Mouse (Mus musculus) CH12.LX (cell line): ENCODE results near the gene Trcg1. TPM values are rescaled to one million over a fixed set of nuclear protein-coding genes. Genes with fewer than 3 reads are reported as not detected.
A peak's percentile ranks its signal among the peaks of the same experiment; 100 is the strongest.

Experiments used
- DNase-seq: peaks from one replicate; pipeline ENCODE4 v3.0.0-alpha.2; 2013; ENCODE audit errors: extremely low read depth
- H3K27ac ChIP-seq: 2 replicates; pipeline ENCODE4 v1.5.1; 2012; ENCODE audit warnings: low read depth, mild to moderate bottlenecking, control low read depth, moderate library complexity; ENCODE audit not compliant: insufficient read depth
- H3K27me3 ChIP-seq: replicated peaks from 2 replicates; pipeline ENCODE3; 2012; ENCODE audit warnings: inconsistent platforms
- H3K36me3 ChIP-seq, 2 experiments: replicated peaks in 1 of 2; 2 replicates each; pipeline versions ENCODE3 to v1.6.1; 2012; ENCODE audit warnings: inconsistent platforms in 1 of 2, low read length in 1 of 2, mild to moderate bottlenecking in 1 of 2, mixed read lengths in 1 of 2, moderate library complexity in 1 of 2; ENCODE audit not compliant: control insufficient read depth in 1 of 2, insufficient read depth in 1 of 2
- H3K4me1 ChIP-seq, 2 experiments: 2 replicates each; pipeline ENCODE4 v1.6.1; 2012; ENCODE audit warnings: inconsistent platforms in 1 of 2, moderate library complexity in 1 of 2; ENCODE audit not compliant: insufficient read depth in 2 of 2, control insufficient read depth in 1 of 2
- H3K4me2 ChIP-seq: 2 replicates; pipeline ENCODE4 v1.6.1; 2012; ENCODE audit warnings: low read depth, mild to moderate bottlenecking, control low read depth; ENCODE audit not compliant: poor library complexity, insufficient read depth, severe bottlenecking
- H3K4me3 ChIP-seq, 3 experiments: fragments of 150-350 bp in 1 of 3; sonication (generic) in 1 of 3; replicated peaks in 1 of 3; 2 replicates each; pipeline versions ENCODE3 to v1.5.1; 2011 to 2012; ENCODE audit warnings: low read depth in 2 of 3, low read length in 2 of 3, mild to moderate bottlenecking in 2 of 3, moderate library complexity in 2 of 3, control low read depth in 1 of 3, improper control_type of control experiment in 1 of 3, inconsistent platforms in 1 of 3, mixed read lengths in 1 of 3; ENCODE audit not compliant: poor library complexity in 1 of 3
- H3K79me2 ChIP-seq: replicated peaks from 2 replicates; pipeline ENCODE4 v1.6.1; 2012; ENCODE audit warnings: mild to moderate bottlenecking, moderate library complexity; ENCODE audit not compliant: control insufficient read depth, poor library complexity, insufficient read depth, severe bottlenecking; ENCODE audit errors: extremely low read depth
- H3K9ac ChIP-seq: 2 replicates; pipeline ENCODE4 v1.6.1; 2012; ENCODE audit warnings: low read depth, mild to moderate bottlenecking, control low read depth, moderate library complexity; ENCODE audit not compliant: insufficient read depth
- H3K9me3 ChIP-seq: replicated peaks from 2 replicates; pipeline ENCODE3; 2012; ENCODE audit warnings: low read length, inconsistent platforms, mixed read lengths
- BHLHE40 ChIP-seq: IDR thresholded peaks from 2 replicates; pipeline ENCODE4 v1.6.1; 2011; ENCODE audit warnings: mild to moderate bottlenecking, low read depth, low read length, improper control_type of control experiment
- CHD1 ChIP-seq: IDR thresholded peaks from 2 replicates; pipeline ENCODE4 v1.6.1; 2012; ENCODE audit warnings: low read depth, low read length, improper control_type of control experiment, inconsistent platforms
- CHD2 ChIP-seq: IDR thresholded peaks from 2 replicates; pipeline ENCODE4 v1.6.1; 2011; ENCODE audit warnings: low read length, improper control_type of control experiment
- CTCF ChIP-seq, 2 experiments: IDR thresholded peaks in 1 of 2; conservative IDR thresholded peaks in 1 of 2; 2 replicates each; pipeline ENCODE4 v1.5.1; 2011 to 2012; ENCODE audit warnings: low read depth in 2 of 2, low read length in 2 of 2, improper control_type of control experiment in 1 of 2, inconsistent platforms in 1 of 2, mild to moderate bottlenecking in 1 of 2, moderate library complexity in 1 of 2
- E2F4 ChIP-seq: IDR thresholded peaks from 2 replicates; pipeline ENCODE4 v1.6.1; 2011; ENCODE audit warnings: low read depth, low read length, improper control_type of control experiment; ENCODE audit not compliant: insufficient replicate concordance
- ELF1 ChIP-seq: IDR thresholded peaks from 2 replicates; pipeline ENCODE4 v1.6.1; 2014; ENCODE audit warnings: low read depth, mild to moderate bottlenecking, inconsistent platforms, low read length, improper control_type of control experiment
- HCFC1 ChIP-seq: IDR thresholded peaks from 2 replicates; pipeline ENCODE4 v1.6.1; 2012; ENCODE audit warnings: low read depth, mild to moderate bottlenecking, inconsistent platforms, low read length, improper control_type of control experiment
- MAFK ChIP-seq: IDR thresholded peaks from 2 replicates; pipeline ENCODE4 v1.6.1; 2011; ENCODE audit warnings: low read length, improper control_type of control experiment; ENCODE audit not compliant: insufficient replicate concordance
- MAZ ChIP-seq: IDR thresholded peaks from 2 replicates; pipeline ENCODE4 v1.6.1; 2012; ENCODE audit warnings: low read depth, mild to moderate bottlenecking, inconsistent platforms, low read length, improper control_type of control experiment, moderate library complexity
- MXI1 ChIP-seq: IDR thresholded peaks from 2 replicates; pipeline ENCODE4 v1.6.1; 2011; ENCODE audit warnings: mild to moderate bottlenecking, low read depth, low read length, improper control_type of control experiment
- MYC ChIP-seq: IDR thresholded peaks from 2 replicates; pipeline ENCODE4 v1.6.1; 2011; ENCODE audit warnings: low read depth, mild to moderate bottlenecking, improper control_type of control experiment, low read length
- NELFE ChIP-seq: IDR thresholded peaks from 2 replicates; pipeline ENCODE4 v1.6.1; 2011; ENCODE audit warnings: low read depth, low read length, improper control_type of control experiment
- NRF1 ChIP-seq: IDR thresholded peaks from 2 replicates; pipeline ENCODE4 v1.6.1; 2014; ENCODE audit warnings: low read depth, mild to moderate bottlenecking, inconsistent platforms, low read length, improper control_type of control experiment, moderate library complexity
- PAX5 ChIP-seq: IDR thresholded peaks from 2 replicates; pipeline ENCODE4 v1.6.1; 2012; ENCODE audit warnings: low read length, inconsistent platforms, mixed read lengths
- POLR2A ChIP-seq: IDR thresholded peaks from 2 replicates; pipeline ENCODE4 v1.6.1; 2011; ENCODE audit warnings: low read depth, mild to moderate bottlenecking, improper control_type of control experiment, low read length
- POLR2AphosphoS2 ChIP-seq: IDR thresholded peaks from 2 replicates; pipeline ENCODE4 v1.6.1; 2011; ENCODE audit warnings: low read depth, low read length, improper control_type of control experiment
- TCF12 ChIP-seq: IDR thresholded peaks from 2 replicates; pipeline ENCODE4 v1.6.1; 2014; ENCODE audit warnings: low read depth, mild to moderate bottlenecking, inconsistent platforms, low read length, improper control_type of control experiment
- UBTF ChIP-seq: IDR thresholded peaks from 2 replicates; pipeline ENCODE4 v1.6.1; 2012; ENCODE audit warnings: low read depth, mild to moderate bottlenecking, inconsistent platforms, low read length, improper control_type of control experiment, moderate library complexity
- USF1 ChIP-seq: IDR thresholded peaks from 2 replicates; pipeline ENCODE4 v1.6.1; 2014; ENCODE audit warnings: low read depth, mild to moderate bottlenecking, inconsistent platforms, low read length, improper control_type of control experiment
- USF2 ChIP-seq: conservative IDR thresholded peaks from 2 replicates; pipeline ENCODE4 v1.6.1; 2011; ENCODE audit warnings: low read depth, low read length, improper control_type of control experiment
- ZC3H11A ChIP-seq: IDR thresholded peaks from 2 replicates; pipeline ENCODE4 v1.6.1; 2012; ENCODE audit warnings: low read depth, mild to moderate bottlenecking, inconsistent platforms, low read length, improper control_type of control experiment
- ZKSCAN1 ChIP-seq: IDR thresholded peaks from 2 replicates; pipeline ENCODE4 v1.6.1; 2012; ENCODE audit warnings: low read depth, inconsistent platforms, low read length, improper control_type of control experiment, borderline replicate concordance
- ZMIZ1 ChIP-seq: IDR thresholded peaks from 2 replicates; pipeline ENCODE4 v1.6.1; 2012; ENCODE audit warnings: low read depth, mild to moderate bottlenecking, inconsistent platforms, low read length, improper control_type of control experiment
- ZNF384 ChIP-seq: IDR thresholded peaks from 2 replicates; pipeline ENCODE4 v1.6.1; 2012; ENCODE audit warnings: low read depth, low read length, improper control_type of control experiment, inconsistent platforms
- dilution Hi-C: fragments of 300-500 bp; cut with MboI; formaldehyde crosslinking; loops from 2 replicates; pipeline ENCODE4 v1.14.3; 2020; ENCODE audit warnings: low sequenced_read_pairs; ENCODE audit not compliant: extremely low pct_unique_long_range_greater_than_20kb, extremely low pct_ligation_motif_present
- in situ Hi-C: fragments of 300-500 bp; cut with MboI; formaldehyde crosslinking; loops from 3 replicates; pipeline ENCODE4 v1.14.3; 2019; ENCODE audit warnings: low sequenced_read_pairs, low pct_ligation_motif_present, low pct_unique_long_range_greater_than_20kb, mixed read lengths
- polyA plus RNA-seq: library from polyadenylated mRNA; unstranded; fragments of >175 nt; gene quantifications from 2 replicates; pipeline ENCODE4 v1.2.1, GENCODE M21; 2012; ENCODE audit warnings: low read depth; ENCODE audit not compliant: insufficient read length
- total RNA-seq, 2 experiments: library from RNA; depleted of rRNA; stranded (reverse); fragments of 300-350 nt in 1 of 2; fragments of >200 nt in 1 of 2; gene quantifications; 2 replicates each; pipeline ENCODE4 v1.2.3; 2012 to 2014

Trcg1 gene
- total and polyA plus RNA-seq, 3 experiments: not detected

DNA sequence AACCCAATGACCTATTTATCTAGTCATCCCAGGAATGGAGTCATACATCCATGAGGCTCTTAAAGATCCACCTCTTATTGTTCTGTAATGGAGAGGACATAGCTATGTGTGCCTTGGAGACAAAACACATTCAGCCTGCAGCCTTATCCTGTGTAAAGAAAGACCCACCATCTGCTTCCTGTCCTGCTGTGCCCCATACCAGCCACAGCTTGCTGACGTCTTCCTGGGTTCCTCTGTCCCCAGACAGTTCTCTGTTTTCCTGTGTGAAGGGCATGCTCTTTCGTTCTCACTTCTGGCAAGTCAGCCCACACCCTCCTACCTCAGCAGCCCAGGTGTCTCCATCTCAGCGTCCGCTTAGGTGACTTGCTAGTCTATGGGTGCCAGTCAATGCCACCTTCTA is 41.9 kb downstream of the Trcg1 start (continued):
- peak; percentile 61; the same call in 1 of the 2 replicates for TF ChIP-seq CHD2
- TF ChIP-seq MYC: 0 out of 2 replicates have a peak, but pooled peaks have one; percentile 19
- peak; percentile 46 for TF ChIP-seq ELF1
- TF ChIP-seq MAFK: no peak
- no peak for TF ChIP-seq E2F4
- no peak for TF ChIP-seq ZMIZ1
- 0 out of 2 replicates have a peak, but pooled peaks have one; percentile 42 for TF ChIP-seq MAZ
- TF ChIP-seq BHLHE40: peak; percentile 51
- no peak for TF ChIP-seq USF2
- no peak; the same call in 1 of the 2 replicates for TF ChIP-seq POLR2A
- no peak for TF ChIP-seq UBTF
- no peak for TF ChIP-seq ZNF384
- TF ChIP-seq CTCF (conservative IDR thresholded peaks at IDR 0.05 in 1 of 2, IDR thresholded peaks at IDR 0.05 in 1 of 2; ENCODE audit: low read depth in 2 of 2, low read length in 2 of 2): no peak
- no peak for TF ChIP-seq POLR2AphosphoS2

DNA sequence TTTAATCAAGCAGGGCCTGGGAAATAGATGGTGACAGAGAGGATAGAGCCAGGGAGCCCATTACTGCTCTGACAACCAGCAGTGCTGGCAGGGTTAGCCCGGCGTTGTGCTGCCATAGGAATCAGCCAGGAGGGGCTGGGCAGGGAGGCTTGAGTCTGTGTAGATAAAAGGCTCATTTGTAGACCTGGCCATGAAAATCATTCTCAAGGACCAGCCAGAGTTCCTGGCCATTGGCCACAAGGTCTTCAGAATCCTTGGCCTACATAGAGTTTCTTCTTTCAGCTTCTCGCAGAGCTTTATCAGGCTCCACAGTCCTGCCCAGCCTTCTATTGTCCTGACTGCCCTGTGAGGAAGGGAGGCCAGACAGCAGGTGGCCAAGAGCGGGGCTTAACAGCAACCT is 43.1 kb downstream of the Trcg1 start:
- no peak for DNase-seq
- Histone ChIP-seq H3K4me2 (no peak overlapping the region), H3K4me3 (no peak overlapping the region), H3K36me3 (no peaks in the 10 kb centered on the region), H3K27me3 (no peaks in the 10 kb centered on the region), H3K79me2 (no peaks in the 10 kb centered on the region), H3K4me1 (peaks cover 35 to 75% of the 10 kb centered on the region in 2 experiments), H3K27ac (no peak overlapping the region), H3K9me3 (no peaks in the 10 kb centered on the region), H3K9ac (no peak overlapping the region)
- TF ChIP-seq ZNF384 (no peak), ZKSCAN1 (no peak), CHD1 (no peak), CTCF (conservative IDR thresholded peaks at IDR 0.05 in 1 of 2, IDR thresholded peaks at IDR 0.05 in 1 of 2; ENCODE audit: low read depth in 2 of 2, low read length in 2 of 2) (no peak), NELFE (no peak)
- in situ Hi-C loops: loop anchor here (5.0 kb wide), 1 partner anchor 33 kb away; no protein-coding TSS in a partner anchor
- dilution Hi-C loops: no loop called here

DNA sequence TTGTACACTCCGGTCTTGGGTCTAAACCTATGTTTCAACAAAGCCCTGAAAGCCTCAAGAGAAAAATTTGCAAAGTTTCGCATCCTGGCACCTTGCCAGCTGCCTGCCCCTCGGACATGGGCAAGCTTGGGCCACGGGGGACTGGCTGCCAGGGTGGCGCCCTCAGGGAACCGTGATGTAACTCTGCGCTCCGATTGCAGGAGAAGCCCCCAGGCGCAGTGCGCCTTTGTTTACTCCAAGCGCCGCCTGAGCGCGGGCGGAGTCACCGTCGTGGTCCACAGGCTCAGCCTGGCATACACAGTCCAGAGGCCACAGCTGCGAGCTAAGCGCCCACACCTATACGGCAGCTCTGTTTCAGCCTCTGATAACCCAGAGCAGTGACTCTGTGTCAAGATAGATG is 45.2 kb downstream of the Trcg1 start:
- dilution Hi-C loops (no loop called here), in situ Hi-C loops (no loop called here)
- H3K4me3 ChIP-seq: no peak overlapping the region
- TF ChIP-seq CTCF (conservative IDR thresholded peaks at IDR 0.05 in 1 of 2, IDR thresholded peaks at IDR 0.05 in 1 of 2; ENCODE audit: low read depth in 2 of 2, low read length in 2 of 2): no peak
- no peak for TF ChIP-seq USF1
- no peak for TF ChIP-seq HCFC1
- no peak for TF ChIP-seq ELF1
- no peak for TF ChIP-seq TCF12
- no peak for TF ChIP-seq CHD2
- TF ChIP-seq ZC3H11A: no peak
- no peak for TF ChIP-seq POLR2A
- no peak for TF ChIP-seq ZKSCAN1
- TF ChIP-seq ZMIZ1: no peak
- TF ChIP-seq PAX5: no peak
- TF ChIP-seq MXI1: no peak
- TF ChIP-seq ZNF384: no peak
- TF ChIP-seq NRF1: no peak
- TF ChIP-seq MAFK: no peak
- no peak for TF ChIP-seq USF2
- no peak overlapping the region for H3K4me2 ChIP-seq
- peaks cover 2% of the 10 kb centered on the region for H3K9me3 ChIP-seq
- no peak overlapping the region for H3K9ac ChIP-seq
- no peaks in the 10 kb centered on the region for H3K36me3 ChIP-seq
- H3K4me1 ChIP-seq: peaks cover 23 to 55% of the 10 kb centered on the region in 2 experiments
- H3K27ac ChIP-seq: no peak overlapping the region
- no peaks in the 10 kb centered on the region for H3K27me3 ChIP-seq
- no peaks in the 10 kb centered on the region for H3K79me2 ChIP-seq
- DNase-seq: no peak
